Mouse (Mus musculus) testis, adult 2 months (tissue): ENCODE measurements around the gene Doc2b. TPM values are rescaled to one million over a fixed set of nuclear protein-coding genes. Genes with fewer than 3 reads are reported as not detected.
A peak's percentile ranks its signal among the peaks of the same experiment; 100 is the strongest.

ENCODE experiments used
- H3K27ac ChIP-seq: fragments of 200-500 bp; 2 replicates; pipeline ENCODE4 v1.5.1; 2012; ENCODE audit warnings: low read depth, low read length; ENCODE audit not compliant: control insufficient read depth, insufficient read depth
- H3K27me3 ChIP-seq: fragments of 200-500 bp; 2 replicates; pipeline ENCODE4 v1.6.1; 2012; ENCODE audit warnings: mild to moderate bottlenecking, low read length, moderate library complexity; ENCODE audit not compliant: control insufficient read depth, insufficient read depth
- H3K36me3 ChIP-seq: fragments of 200-500 bp; 2 replicates; pipeline ENCODE4 v1.6.1; 2012; ENCODE audit warnings: mild to moderate bottlenecking, low read length; ENCODE audit not compliant: control insufficient read depth, insufficient read depth
- H3K4me1 ChIP-seq: fragments of 200-500 bp; 2 replicates; pipeline ENCODE4 v1.6.1; 2012; ENCODE audit warnings: low read length; ENCODE audit not compliant: control insufficient read depth, insufficient read depth
- H3K4me3 ChIP-seq: fragments of 200-500 bp; 2 replicates; pipeline ENCODE4 v1.5.1; 2012; ENCODE audit warnings: low read depth, mild to moderate bottlenecking, low read length, moderate library complexity, mixed read lengths; ENCODE audit not compliant: control insufficient read depth
- CTCF ChIP-seq: fragments of 200-500 bp; IDR thresholded peaks from 2 replicates; pipeline ENCODE4 v1.5.1; 2012; ENCODE audit warnings: low read depth, mild to moderate bottlenecking, inconsistent platforms, low read length, moderate library complexity; ENCODE audit not compliant: control insufficient read depth, insufficient read depth, insufficient replicate concordance
- POLR2A ChIP-seq: fragments of 200-500 bp; IDR thresholded peaks from 2 replicates; pipeline ENCODE4 v1.6.1; 2012; ENCODE audit warnings: low read depth, mild to moderate bottlenecking, inconsistent platforms, low read length, moderate library complexity; ENCODE audit not compliant: control insufficient read depth
- polyA plus RNA-seq: library from polyadenylated mRNA; depleted of rRNA; stranded (reverse); fragments of >200 nt; gene quantifications from 2 replicates; pipeline ENCODE4 v1.2.3, GENCODE M21; 2012

Gene Doc2b
- polyA plus RNA-seq, 1 experiment, result 0.78 TPM

DNA sequence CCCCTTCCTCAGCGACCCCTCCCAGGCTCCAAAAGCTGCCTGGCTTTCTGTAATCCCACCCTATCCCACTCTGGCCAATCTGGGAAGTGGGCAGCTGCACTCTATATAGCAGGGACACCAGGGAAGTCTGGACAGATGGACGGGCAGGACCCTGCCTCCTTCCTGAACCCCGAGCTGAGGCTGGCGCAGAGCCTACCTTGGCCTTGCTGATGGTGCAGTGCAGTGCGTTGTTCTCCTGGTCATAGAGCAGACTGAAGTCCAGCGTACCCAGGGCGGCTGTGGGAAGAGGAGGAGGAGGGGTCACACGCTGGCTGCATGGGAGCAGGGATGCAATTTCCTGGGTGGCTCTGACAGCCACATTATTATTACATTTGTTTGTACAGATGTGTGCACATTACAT lies 10.0 kb downstream of the Doc2b start:
- TF ChIP-seq CTCF (no peak), POLR2A (no peak)
- no peak overlapping the region for H3K4me3 ChIP-seq
- H3K36me3 ChIP-seq, result no peaks in the 10 kb centered on the region
- H3K27ac ChIP-seq, result no peak overlapping the region
- H3K27me3 ChIP-seq, result no peaks in the 10 kb centered on the region
- no peaks in the 10 kb centered on the region for H3K4me1 ChIP-seq

DNA sequence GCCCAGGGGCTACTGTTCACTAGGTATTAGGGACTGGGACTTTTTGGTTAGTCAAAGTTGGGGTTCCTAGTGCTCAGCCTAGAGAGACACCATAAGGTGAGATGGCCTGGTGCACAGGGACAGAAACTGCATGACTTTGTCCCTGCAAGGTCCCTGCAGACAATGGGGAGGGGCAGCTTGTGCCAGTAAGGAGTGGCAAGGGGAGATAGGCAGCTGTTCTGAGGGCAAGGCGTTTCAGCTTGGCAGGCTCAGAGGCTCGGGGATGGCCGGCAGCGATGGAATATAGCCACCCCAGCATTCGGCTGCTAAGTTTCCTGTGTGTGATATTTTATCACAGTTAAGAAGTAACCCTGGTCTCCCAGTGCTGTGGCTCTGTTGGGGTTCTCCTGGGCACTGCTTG lies 12.1 kb downstream of the Doc2b start:
- Histone ChIP-seq H3K4me1 (no peaks in the 10 kb centered on the region), H3K27ac (no peak overlapping the region), H3K27me3 (no peaks in the 10 kb centered on the region), H3K4me3 (no peak overlapping the region), H3K36me3 (no peaks in the 10 kb centered on the region)
- TF ChIP-seq POLR2A (no peak), CTCF (no peak)

DNA sequence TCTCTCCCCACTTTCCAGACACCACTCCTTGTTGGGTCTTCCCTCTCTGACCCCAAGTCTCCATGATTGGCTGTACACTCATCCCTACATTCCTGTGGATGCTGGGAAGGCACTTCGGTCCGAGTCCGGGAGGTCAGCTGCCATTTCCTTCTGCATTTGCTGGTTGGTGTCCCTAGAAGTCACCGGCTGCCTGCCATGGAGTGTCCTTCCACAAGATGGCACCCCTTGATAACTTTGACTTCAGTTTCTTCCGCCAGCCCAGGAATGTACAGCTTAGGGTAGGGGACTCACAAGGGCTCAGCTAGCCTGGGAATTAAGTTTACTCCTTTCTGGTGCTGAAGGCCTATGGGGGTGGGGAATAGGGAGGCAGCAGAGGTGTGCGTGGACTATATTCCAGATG lies 13.9 kb downstream of the Doc2b start:
- no peaks in the 10 kb centered on the region for H3K36me3 ChIP-seq
- H3K4me3 ChIP-seq, result no peak overlapping the region
- H3K4me1 ChIP-seq, result no peaks in the 10 kb centered on the region
- TF ChIP-seq POLR2A (no peak), CTCF (peak; percentile 56; the same call in 1 of the 2 replicates)
- H3K27me3 ChIP-seq, result no peaks in the 10 kb centered on the region
- no peak overlapping the region for H3K27ac ChIP-seq

DNA sequence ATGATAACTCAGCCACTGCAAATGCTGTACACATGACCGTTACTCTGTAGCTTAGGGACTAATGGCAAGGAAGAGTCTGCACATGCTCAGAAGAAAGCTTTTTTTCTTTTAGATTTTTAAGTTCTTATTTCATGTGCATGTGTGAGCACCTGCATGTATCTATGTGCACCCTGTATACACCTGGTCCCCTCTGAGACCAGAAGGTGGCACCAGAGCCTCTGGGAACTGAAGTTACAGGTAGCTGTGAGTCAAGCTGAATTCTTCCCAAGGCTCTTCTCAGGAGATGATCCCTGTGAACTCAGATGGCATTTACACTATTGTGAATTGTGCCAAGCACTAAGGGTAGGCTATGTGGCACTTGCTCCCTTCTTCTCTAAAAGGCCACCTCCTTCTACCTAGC lies 19.9 kb downstream of the Doc2b start:
- no peak for TF ChIP-seq CTCF
- TF ChIP-seq POLR2A, result no peak
- Histone ChIP-seq H3K27me3 (no peaks in the 10 kb centered on the region), H3K27ac (no peak overlapping the region), H3K36me3 (no peaks in the 10 kb centered on the region), H3K4me3 (no peak overlapping the region), H3K4me1 (no peaks in the 10 kb centered on the region)

DNA sequence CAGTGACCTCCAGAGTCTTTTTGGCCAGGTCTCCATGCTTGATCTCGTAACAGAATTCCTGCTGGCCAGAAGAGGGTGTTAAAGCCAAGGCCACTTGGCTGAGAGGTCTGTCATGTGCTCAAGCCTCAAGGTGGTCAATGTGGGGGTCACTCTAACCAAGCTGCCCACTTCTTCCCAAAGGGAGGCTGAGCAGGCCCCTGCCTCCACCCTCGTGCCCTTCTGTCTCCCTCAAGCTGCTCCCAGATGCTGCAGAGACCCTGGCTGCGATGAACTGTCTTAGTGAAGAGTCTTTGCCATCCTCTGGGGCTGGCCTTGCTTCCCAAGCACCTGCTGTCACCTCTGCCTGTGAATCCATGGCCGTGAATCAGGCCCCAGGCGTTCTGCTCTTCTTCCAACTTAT lies 23.3 kb downstream of the Doc2b start:
- Histone ChIP-seq H3K36me3 (no peaks in the 10 kb centered on the region), H3K27me3 (no peaks in the 10 kb centered on the region), H3K4me1 (no peaks in the 10 kb centered on the region; the same call in 1 of the 2 replicates), H3K27ac (no peak overlapping the region), H3K4me3 (no peak overlapping the region)
- TF ChIP-seq POLR2A (no peak), CTCF (no peak)

DNA sequence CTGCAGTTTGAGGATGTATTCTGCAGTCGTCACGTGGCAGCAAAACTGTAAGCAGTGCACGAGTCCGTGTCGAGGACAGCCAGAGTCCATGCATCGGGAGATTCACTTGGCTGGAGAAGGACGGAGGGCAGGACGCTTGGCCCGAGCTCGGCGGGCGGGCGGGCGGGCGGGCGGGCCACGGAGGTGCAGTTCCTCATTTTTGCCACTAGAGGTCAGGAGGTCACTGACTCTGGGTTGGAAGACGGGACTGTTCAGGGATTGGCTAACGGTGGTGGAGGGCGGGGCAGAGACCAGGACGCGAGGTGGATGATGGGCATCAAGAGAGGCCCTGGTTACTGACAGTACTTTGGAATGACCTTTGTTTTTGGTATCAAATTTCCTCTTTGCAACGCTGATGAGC lies 26.6 kb downstream of the Doc2b start:
- TF ChIP-seq POLR2A (no peak), CTCF (peak; percentile 84; the same call in 1 of the 2 replicates)
- Histone ChIP-seq H3K4me1 (no peaks in the 10 kb centered on the region; the same call in 1 of the 2 replicates), H3K4me3 (peak overlapping the region; percentile 54), H3K36me3 (no peaks in the 10 kb centered on the region), H3K27ac (no peak overlapping the region; the same call in 1 of the 2 replicates), H3K27me3 (no peaks in the 10 kb centered on the region)

DNA sequence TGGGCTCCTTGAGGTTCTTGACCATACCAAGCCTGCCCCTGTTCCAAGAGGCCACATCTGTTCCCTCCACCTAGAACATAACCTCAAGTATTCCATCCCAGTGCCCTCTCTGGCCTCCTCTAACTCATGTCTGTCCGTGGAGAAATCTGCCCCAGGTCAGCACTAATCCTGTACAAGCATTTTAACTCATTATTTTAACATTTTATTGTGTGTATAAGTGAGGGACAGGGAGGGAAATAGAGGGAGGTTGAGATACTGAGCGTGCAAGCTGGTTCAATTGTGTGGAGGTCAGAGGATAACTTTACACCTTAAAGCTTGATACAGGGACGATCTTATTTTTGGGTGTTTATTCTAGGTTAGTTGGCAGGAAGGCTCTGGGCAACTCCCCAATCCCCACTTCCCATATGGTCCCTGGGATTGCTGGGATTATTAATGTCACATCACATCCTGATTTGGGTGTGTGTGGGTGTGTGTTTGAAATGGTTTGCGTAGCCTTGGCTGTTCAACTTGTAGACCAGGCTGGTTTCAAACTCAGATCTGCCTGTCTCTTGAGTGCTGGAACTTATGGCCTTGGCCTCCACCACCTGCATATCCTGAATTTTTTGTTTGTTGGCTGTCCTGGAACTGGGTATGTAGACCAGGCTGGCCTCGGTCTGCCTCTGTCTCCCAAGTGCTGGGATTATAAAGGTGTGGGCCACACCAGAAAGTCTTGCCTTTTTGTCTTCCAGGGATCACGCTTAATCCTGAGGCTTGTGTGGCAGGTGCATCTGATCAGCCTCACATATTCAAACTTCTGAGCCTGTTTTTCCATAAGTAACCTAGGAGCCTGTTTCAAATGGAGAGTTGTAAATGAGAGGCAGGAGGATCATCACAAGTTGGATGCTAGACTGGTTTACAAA lies 27.5 kb downstream of the Doc2b start:
- Histone ChIP-seq H3K27ac (no peak overlapping the region), H3K4me1 (no peaks in the 10 kb centered on the region; the same call in 1 of the 2 replicates), H3K4me3 (no peak overlapping the region), H3K36me3 (no peaks in the 10 kb centered on the region), H3K27me3 (no peaks in the 10 kb centered on the region)
- TF ChIP-seq POLR2A (no peak), CTCF (no peak)
